Mouse (Mus musculus) limb, embryonic 11.5 days (tissue): ENCODE measurements around the gene Lims1. TPM values are rescaled to one million over a fixed set of nuclear protein-coding genes. Genes with fewer than 3 reads are reported as not detected.

Source experiments
- ATAC-seq: fragments of 200-750 bp; cut with Nextera tagmentation; 2 replicates; pipeline ENCODE4 v1.8.0; 2017; ENCODE audit warnings: low read depth; ENCODE audit not compliant: insufficient number of reproducible peaks, low FRiP score, low TSS enrichment
- DNase-seq: peaks from one replicate; pipeline ENCODE4 v3.0.0-alpha.2; 2015; ENCODE audit warnings: low spot score
- H3K27ac ChIP-seq: fragments of 300-500 bp; sonication (generic); replicated peaks from 2 replicates; pipeline ENCODE4 v1.5.1; 2014; ENCODE audit warnings: low read depth, mild to moderate bottlenecking, low read length
- H3K27me3 ChIP-seq: fragments of 300-500 bp; sonication (generic); 2 replicates; pipeline ENCODE4 v1.6.1; 2014; ENCODE audit warnings: mild to moderate bottlenecking, low read length, mixed read lengths; ENCODE audit not compliant: control insufficient read depth, insufficient read depth
- H3K36me3 ChIP-seq: fragments of 300-500 bp; sonication (generic); 2 replicates; pipeline ENCODE4 v1.6.1; 2014; ENCODE audit warnings: mild to moderate bottlenecking, low read length, moderate library complexity, mixed read lengths; ENCODE audit not compliant: control insufficient read depth, insufficient read depth
- H3K4me1 ChIP-seq: fragments of 300-500 bp; sonication (generic); 2 replicates; pipeline ENCODE4 v1.6.1; 2014; ENCODE audit warnings: low read length, mixed read lengths; ENCODE audit not compliant: control insufficient read depth, insufficient read depth
- H3K4me2 ChIP-seq: fragments of 300-500 bp; sonication (generic); 2 replicates; pipeline ENCODE4 v1.6.1; 2014; ENCODE audit warnings: low read depth, mild to moderate bottlenecking, moderate library complexity; ENCODE audit not compliant: severe bottlenecking
- H3K4me3 ChIP-seq: fragments of 300-500 bp; sonication (generic); 2 replicates; pipeline ENCODE4 v1.5.1; 2014; ENCODE audit warnings: low read depth, low read length
- H3K9ac ChIP-seq: fragments of 300-500 bp; sonication (generic); 2 replicates; pipeline ENCODE4 v1.6.1; 2014; ENCODE audit warnings: mild to moderate bottlenecking, low read length
- H3K9me3 ChIP-seq: fragments of 300-500 bp; sonication (generic); 2 replicates; pipeline ENCODE4 v1.6.1; 2016; ENCODE audit warnings: low read length; ENCODE audit not compliant: control insufficient read depth
- WGBS: fragments of 180-500 bp; shearing (Covaris S2); extraction: QIAGEN DNeasy Blood & Tissue Kit; methylation state at CpG from one replicate; pipeline ENCODE4 v1.1.7; 2014; 5-methylcytosine and 5-hydroxymethylcytosine counted together
- polyA plus RNA-seq: library from polyadenylated mRNA; unstranded; fragments of >200 nt; fragmentation: Nextera tagmentation; extraction: Ambion mirVana; gene quantifications from 2 replicates; pipeline ENCODE4 v1.2.1, GENCODE M21; 2014

Gene Lims1
- polyA plus RNA-seq, 1 experiment from 2014 or later: 87.3 TPM

DNA sequence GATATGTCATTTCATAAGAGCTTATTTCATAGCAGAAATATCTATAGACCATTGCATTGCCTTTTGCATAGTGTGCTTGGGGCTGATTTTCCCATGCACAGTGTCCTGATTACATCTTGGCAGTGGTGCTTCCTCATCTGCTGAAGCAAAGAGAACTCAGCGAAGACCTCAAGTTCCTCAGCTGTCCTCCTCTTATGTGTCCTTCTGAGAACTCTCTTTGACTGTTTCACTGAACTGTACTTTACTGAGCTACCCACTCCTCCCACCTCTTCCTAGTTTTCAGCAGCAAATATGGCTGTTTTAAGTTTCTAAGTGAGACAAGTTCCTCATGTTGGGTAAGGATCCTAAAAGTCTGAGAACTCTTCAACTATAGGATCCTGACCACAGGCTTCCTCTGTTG, 58.6 kb downstream of the Lims1 start:
- DNase-seq (no peak), ATAC-seq (no peak)
- Histone ChIP-seq H3K9ac (no peak overlapping the region), H3K36me3 (no peaks in the 10 kb centered on the region), H3K9me3 (no peaks in the 10 kb centered on the region), H3K4me3 (no peak overlapping the region), H3K4me1 (peaks cover 12% of the 10 kb centered on the region; the same call in 1 of the 2 replicates), H3K4me2 (no peak overlapping the region), H3K27me3 (no peaks in the 10 kb centered on the region), H3K27ac (0 out of 2 replicates have a peak overlapping the region, but pooled peaks have one; percentile 16)
- 89% methylated on average over 1 of the region's 1 CpGs for WGBS

DNA sequence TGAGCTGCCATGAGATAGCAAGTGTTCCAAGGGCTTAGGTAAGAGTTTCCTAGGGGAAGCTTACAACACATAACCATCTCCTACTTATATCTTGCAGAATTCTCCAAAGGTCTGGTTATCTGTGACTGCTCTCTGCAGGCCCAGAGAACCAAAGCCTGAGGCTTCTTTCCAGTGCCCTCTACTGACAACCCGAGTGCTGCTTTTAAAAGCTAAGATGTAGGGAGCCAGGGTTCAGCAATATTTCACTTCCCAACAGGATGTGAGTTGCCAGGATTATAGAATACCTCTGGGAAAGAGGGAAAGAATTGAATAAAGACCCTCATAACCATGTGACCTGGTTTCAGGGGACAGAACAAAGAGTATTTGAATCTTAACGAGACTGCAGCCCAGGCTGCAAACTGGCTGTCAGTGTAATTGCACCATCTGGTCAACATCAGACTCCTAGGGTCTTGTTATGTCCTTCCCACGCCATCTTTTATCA, 59.4 kb downstream of the Lims1 start:
- WGBS: 10% methylated on average over 3 of the region's 3 CpGs
- no peaks in the 10 kb centered on the region for H3K27me3 ChIP-seq

DNA sequence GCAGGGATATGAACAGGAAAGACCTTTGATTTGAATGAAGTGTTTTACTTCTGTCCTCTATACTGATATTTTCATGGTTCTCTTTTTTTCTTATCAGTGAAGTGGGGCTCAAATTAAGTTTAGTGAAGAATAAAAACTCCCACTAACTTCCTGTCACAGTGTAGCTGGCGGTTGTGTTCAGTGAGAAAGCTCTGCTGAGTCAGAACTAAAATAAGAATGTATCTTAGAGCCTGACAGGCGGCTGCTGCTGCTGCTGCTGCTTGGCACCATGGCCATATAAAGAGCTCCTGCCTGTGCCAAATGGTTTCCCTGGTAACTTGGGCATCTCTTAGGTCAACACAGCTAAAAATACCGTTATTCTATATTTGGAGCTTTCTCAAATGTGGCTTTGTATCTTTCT, 60.0 kb downstream of the Lims1 start:
- DNase-seq: no peak
- WGBS: 45% methylated on average over 3 of the region's 3 CpGs
- Histone ChIP-seq H3K9ac (no peak overlapping the region), H3K27ac (no peak overlapping the region), H3K4me1 (peaks cover 12% of the 10 kb centered on the region; the same call in 1 of the 2 replicates), H3K9me3 (no peaks in the 10 kb centered on the region), H3K36me3 (no peaks in the 10 kb centered on the region), H3K4me2 (no peak overlapping the region), H3K27me3 (no peaks in the 10 kb centered on the region), H3K4me3 (no peak overlapping the region)
- ATAC-seq: no peak

More for the DNA sequence above, 59.4 kb downstream of the Lims1 start:
- DNase-seq (peak; percentile 38), ATAC-seq (peak; percentile 89; the same call in 1 of the 2 replicates)
- Histone ChIP-seq H3K4me3 (no peak overlapping the region), H3K9ac (no peak overlapping the region), H3K9me3 (no peaks in the 10 kb centered on the region), H3K4me1 (peaks cover 12% of the 10 kb centered on the region; the same call in 1 of the 2 replicates), H3K27ac (0 out of 2 replicates have a peak overlapping the region, but pooled peaks have one; percentile 30), H3K4me2 (no peak overlapping the region), H3K36me3 (no peaks in the 10 kb centered on the region)

DNA sequence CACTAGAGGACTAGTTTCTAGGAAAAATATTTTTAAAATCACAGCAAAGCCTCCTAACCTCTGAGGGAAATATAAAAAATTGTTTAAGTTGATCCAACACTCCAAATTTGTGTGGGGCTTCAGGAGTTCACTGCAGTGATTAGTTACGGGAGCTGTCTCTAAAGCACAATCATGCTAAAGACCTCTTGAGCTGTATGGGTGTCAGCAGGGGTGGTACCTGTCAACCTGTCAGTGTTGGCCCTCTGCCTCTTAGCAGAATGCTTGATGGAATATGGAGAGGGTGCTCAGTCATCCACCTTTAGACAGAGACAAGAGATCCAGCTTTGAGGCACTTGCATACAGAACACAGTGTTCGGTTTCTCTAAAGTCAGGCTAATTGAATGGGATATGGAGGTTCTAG, 60.5 kb downstream of the Lims1 start:
- peaks cover 12% of the 10 kb centered on the region; the same call in 1 of the 2 replicates for H3K4me1 ChIP-seq
- H3K9me3 ChIP-seq: no peaks in the 10 kb centered on the region
- no peak for DNase-seq
- H3K4me2 ChIP-seq: no peak overlapping the region
- no peaks in the 10 kb centered on the region for H3K27me3 ChIP-seq
- H3K4me3 ChIP-seq: no peak overlapping the region
- no peak for ATAC-seq
- H3K9ac ChIP-seq: no peak overlapping the region
- WGBS: 87% methylated on average over 2 of the region's 2 CpGs
- no peak overlapping the region for H3K27ac ChIP-seq
- H3K36me3 ChIP-seq: no peaks in the 10 kb centered on the region

DNA sequence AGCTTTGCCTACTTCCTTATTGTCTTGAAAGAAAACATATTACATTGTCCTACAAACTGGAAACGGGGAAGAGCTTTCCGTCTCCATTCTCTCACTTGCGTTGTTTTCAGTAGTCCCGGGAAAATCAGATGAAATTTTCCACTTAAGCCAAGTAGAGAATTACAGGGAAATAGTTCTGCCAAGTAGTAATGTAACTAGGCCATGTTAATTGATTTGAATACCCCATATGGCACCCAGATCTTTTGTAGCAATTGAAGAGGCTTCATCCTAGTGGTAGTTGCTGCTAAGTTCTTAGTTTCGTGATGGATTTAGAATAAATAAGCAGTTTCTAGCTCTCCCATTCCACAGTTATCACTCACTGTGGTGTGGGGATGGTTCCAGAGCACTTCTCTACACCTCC, 62.4 kb downstream of the Lims1 start:
- Histone ChIP-seq H3K9me3 (no peaks in the 10 kb centered on the region), H3K27ac (no peak overlapping the region), H3K9ac (no peak overlapping the region), H3K27me3 (no peaks in the 10 kb centered on the region), H3K4me3 (no peak overlapping the region), H3K36me3 (no peaks in the 10 kb centered on the region), H3K4me2 (no peak overlapping the region), H3K4me1 (peaks cover 12% of the 10 kb centered on the region; the same call in 1 of the 2 replicates)
- ATAC-seq (no peak), DNase-seq (no peak)
- WGBS: 92% methylated on average over 5 of the region's 5 CpGs

DNA sequence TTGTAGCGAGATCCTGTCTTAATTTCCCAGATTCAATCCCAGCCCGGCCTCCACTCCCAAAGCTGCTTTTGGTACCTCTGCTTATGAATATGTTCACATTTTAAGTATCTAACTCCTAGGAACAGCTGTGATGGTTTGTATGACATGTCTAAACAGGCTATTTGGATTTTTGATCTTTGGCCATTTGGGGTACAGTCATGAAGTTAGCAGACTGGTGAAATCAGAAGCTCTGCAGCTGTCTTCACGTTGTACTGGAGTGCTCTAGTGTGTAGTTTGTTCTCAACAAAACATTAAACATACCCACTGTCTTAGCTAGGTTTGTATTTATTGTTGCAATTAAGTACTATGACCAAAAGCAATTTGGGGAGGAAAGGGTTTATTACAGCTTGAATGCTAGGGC, 63.7 kb downstream of the Lims1 start:
- Histone ChIP-seq H3K9me3 (no peaks in the 10 kb centered on the region), H3K4me3 (no peak overlapping the region), H3K9ac (no peak overlapping the region), H3K27me3 (no peaks in the 10 kb centered on the region), H3K36me3 (no peaks in the 10 kb centered on the region), H3K4me1 (peaks cover 11% of the 10 kb centered on the region; the same call in 1 of the 2 replicates), H3K27ac (no peak overlapping the region), H3K4me2 (no peak overlapping the region)
- ATAC-seq: no peak
- WGBS: 88% methylated on average over 3 of the region's 3 CpGs
- DNase-seq: no peak

DNA sequence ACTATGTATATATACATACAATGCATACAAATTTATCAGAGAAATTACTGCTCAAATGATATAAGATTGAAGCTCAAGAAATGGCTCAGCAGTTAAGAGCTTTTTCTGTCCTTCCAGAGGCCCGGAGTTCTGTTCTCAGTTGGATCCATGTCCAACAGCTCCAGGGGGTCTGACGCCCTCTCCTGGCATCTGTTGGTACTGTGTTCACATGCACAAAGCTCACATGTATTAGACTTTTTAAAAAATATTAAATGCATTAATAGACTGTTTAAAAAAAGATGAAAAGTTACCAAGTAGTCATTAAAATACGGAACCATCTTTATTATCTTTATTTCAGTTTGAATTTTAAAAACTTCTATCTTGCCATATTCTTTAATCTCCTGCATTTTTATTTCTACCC, 65.4 kb downstream of the Lims1 start:
- no peak for ATAC-seq
- no peak overlapping the region for H3K9ac ChIP-seq
- H3K27me3 ChIP-seq: no peaks in the 10 kb centered on the region
- H3K4me2 ChIP-seq: no peak overlapping the region
- H3K4me1 ChIP-seq: no peaks in the 10 kb centered on the region
- no peak overlapping the region for H3K27ac ChIP-seq
- H3K9me3 ChIP-seq: no peaks in the 10 kb centered on the region
- H3K4me3 ChIP-seq: no peak overlapping the region
- DNase-seq: no peak
- 91% methylated on average over 3 of the region's 3 CpGs for WGBS
- H3K36me3 ChIP-seq: no peaks in the 10 kb centered on the region

DNA sequence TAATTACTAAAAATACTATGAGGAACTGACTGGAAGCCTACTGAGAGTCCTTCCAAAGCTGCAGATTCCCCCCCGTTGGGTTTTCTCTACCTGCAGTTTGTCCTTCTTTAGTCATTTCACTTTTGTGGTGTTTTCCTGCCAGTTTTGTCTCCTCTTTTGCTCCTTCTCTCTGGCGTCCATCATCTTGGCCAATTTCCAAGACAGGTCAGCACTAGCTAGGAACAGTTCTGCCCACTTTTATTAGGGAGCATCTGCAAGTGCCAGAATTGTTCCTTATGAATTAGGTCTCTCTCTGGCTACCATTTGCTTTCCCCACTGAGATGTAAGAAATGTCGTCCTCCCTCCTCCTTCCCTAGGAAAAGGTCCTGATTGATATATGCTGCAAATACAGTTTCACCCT, 65.9 kb downstream of the Lims1 start:
- Histone ChIP-seq H3K9ac (no peak overlapping the region), H3K9me3 (no peaks in the 10 kb centered on the region), H3K27me3 (no peaks in the 10 kb centered on the region), H3K27ac (no peak overlapping the region), H3K36me3 (no peaks in the 10 kb centered on the region), H3K4me3 (no peak overlapping the region), H3K4me1 (no peaks in the 10 kb centered on the region), H3K4me2 (no peak overlapping the region)
- DNase-seq (no peak), ATAC-seq (no peak)
- 79% methylated on average over 3 of the region's 3 CpGs for WGBS

DNA sequence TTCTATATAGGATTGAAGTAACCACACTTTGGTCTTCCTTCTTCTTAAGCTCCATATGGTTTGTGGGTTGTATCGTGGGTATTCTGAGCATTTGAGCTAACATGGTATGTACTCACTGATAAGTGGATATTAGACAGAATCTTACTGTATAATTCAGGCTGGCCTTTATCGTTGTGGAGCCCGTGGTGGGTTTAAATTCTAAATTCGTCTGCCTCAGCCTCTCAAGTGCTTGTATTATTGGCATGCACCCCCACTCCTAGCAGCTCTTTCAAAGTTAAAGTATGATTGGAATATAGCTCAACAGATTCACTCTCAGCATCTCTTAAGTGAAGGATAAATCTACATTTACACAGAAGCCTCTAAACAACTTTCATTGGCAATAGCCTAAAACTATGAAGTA, 69.2 kb downstream of the Lims1 start:
- H3K27ac ChIP-seq: no peak overlapping the region
- 91% methylated on average over 4 of the region's 4 CpGs for WGBS
- no peaks in the 10 kb centered on the region for H3K4me1 ChIP-seq
- DNase-seq: no peak
- no peak for ATAC-seq
- H3K4me2 ChIP-seq: no peak overlapping the region
- no peak overlapping the region for H3K9ac ChIP-seq
- no peaks in the 10 kb centered on the region for H3K27me3 ChIP-seq
- no peaks in the 10 kb centered on the region for H3K9me3 ChIP-seq
- H3K36me3 ChIP-seq: no peaks in the 10 kb centered on the region
- H3K4me3 ChIP-seq: no peak overlapping the region
